Mouse (Mus musculus) monocyte, adult 5-6 weeks (primary cell): ENCODE measurements around the gene Hoxa6. TPM values are rescaled to one million over a fixed set of nuclear protein-coding genes. Genes with fewer than 3 reads are reported as not detected.

Source experiments
- ATAC-seq: fragments of 153-309, 156-312 bp; replicated peaks from 2 replicates; pipeline ENCODE4 v1.8.0; 2017; ENCODE audit warnings: mild to moderate bottlenecking; ENCODE audit not compliant: low TSS enrichment, insufficient number of reproducible peaks, severe bottlenecking, poor library complexity, low FRiP score
- total RNA-seq: library from RNA; stranded (forward); fragments of 200-1000, 200-491, 200-594 nt; gene quantifications from 3 replicates; pipeline ENCODE4 v1.2.3, GENCODE M21; 2017

Hoxa6 gene
- total RNA-seq, 1 experiment from 2014 or later: not detected

DNA sequence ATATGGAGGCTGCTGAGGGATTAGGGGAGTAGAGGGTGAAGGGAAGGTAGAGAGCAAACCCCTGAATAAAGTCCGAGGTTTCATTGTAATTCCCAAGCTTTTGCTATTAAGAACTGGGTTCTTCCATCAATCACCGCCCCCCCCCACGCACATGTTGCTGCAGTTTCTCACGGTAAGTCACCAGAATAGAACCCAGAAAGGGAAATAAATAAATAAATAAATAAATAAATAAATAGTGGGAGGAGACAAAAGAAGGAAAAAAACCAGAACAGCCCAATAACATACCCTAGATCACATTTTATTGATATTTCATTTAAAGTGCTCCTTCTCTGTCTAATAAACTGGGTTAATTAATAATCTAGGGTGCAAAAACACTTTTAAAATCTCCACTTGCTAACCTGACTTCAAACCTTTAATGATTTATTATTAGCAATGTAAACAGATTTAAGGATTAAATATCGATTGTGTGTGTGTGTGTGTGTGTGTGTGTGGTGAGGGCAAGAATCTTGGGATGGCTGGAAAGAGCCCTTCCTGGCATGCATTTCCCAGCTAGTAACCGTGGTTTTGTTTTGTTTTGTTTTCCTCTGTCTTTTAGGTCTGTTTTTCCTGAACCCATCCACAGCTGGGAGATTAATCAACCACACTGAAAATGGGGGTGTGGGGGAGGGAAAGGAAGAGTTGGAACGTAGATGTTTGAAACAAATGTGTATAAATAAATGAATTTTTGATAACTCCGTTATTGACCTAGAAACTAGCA, 47.0 kb downstream of the Hoxa6 start:
- ATAC-seq: no peak

GRCm38 (mm10) chr6:52160511-52161335, 47.8 kb downstream of the Hoxa6 start:
- no peak for ATAC-seq

- no peak for ATAC-seq
Observed at GRCm38 (mm10) chr6:52159979-52160378, 48.5 kb downstream of the Hoxa6 start.

GRCm38 (mm10) chr6:52159164-52159761, 49.3 kb downstream of the Hoxa6 start:
- ATAC-seq: no peak

DNA sequence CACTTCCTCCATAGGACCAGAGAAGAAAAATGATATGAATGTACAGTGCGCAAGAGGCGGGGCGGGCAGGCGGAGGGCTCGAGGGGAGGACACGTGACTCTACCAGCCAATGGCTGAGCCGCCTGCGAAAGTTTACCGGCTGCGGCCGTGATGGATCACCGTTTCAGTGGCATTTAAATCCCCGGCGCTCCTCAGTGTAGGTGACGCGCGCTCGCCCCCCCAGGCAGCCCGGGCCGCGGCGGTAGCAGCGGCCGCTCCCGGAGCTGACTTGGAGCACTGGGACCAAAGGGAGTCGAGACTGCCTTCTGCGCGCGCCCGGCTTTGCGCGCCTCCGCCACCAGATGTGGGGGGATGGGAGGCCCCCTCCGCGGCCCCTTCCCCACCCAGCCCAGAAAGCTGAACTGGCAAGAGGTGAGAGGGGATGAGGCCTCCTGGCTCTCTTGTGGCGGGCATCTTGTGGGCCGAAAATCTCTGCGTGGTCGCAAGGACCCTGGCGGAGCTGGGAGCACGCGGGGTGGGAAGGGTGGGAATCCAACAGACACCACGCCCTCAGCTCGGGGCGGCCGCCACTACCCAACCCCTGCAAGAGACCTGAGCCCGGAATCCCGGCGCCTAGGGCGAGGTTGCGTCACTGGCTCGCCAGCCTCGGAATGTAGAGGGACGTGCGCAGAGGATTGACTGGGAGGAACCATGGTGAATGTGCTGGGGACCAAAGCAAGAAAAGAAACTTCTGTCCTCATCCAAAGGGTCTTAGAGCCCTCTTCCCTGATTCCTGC, 50.1 kb downstream of the Hoxa6 start, which contains the start of gene Hoxa1:
Gene Hoxa1, minus strand, starts transcription at position 42 of the 776 bp plus-strand sequence.
- peak; percentile 83 for ATAC-seq

DNA sequence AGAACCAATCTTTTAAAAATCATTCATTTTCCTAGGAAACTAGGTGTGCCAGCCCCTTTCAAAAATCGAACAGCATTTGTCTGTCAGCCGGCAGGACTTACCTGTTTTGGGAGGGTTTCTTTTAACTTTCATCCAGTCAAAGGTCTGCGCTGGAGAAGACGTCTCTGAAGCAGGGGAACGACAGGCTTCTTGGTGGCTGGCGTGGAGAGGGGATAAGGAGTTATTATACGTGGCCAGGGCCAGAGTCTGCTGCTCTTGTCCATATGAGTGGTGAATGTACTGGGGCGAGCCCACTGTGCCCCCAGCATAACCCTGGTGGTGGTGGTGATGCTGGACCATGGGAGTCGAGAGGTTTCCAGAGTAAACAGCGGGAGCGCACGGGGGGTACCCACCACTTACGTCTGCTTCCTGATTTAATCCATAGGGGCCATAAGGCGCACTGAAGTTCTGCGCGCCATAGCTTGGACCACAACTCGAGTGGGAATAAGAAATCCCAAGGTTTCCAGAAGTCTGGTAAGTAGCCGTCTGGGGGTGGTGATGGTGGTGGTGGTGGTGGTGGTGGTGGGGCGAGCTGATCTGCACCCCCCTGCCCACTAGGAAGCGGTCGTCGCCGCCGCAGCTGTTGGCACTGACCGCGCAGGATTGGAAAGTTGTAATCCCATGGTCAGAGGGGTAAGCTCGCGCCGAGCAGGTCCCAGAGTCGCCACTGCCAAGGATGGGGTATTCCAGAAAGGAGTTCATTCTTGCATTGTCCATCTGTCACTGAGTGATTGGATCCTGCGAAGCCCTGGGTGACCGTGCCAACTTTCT, 50.9 kb downstream of the Hoxa6 start:
- ATAC-seq: no peak

GRCm38 (mm10) chr6:52156551-52157200, 51.8 kb downstream of the Hoxa6 start:
- ATAC-seq: no peak

Other genes with a start within 250 kb of the Hoxa6 start
- gene Skap2, start 196.2 kb downstream of the Hoxa6 start, total RNA-seq: 216 to 281 TPM (median 262 TPM) in 3 replicates
- not detected in 3 replicates for gene Hoxa1, start 50.4 kb downstream of the Hoxa6 start, total RNA-seq
- gene Hoxa2, start 43.9 kb downstream of the Hoxa6 start, total RNA-seq: not detected in 3 replicates
- gene 5730596B20Rik, start 31.2 kb downstream of the Hoxa6 start, total RNA-seq: not detected in 3 replicates
- gene Hoxa4, start 17.0 kb downstream of the Hoxa6 start, total RNA-seq: not detected in 3 replicates
- gene Hoxa5, start 4.1 kb downstream of the Hoxa6 start, total RNA-seq: 0.39 TPM in 1 of 3 replicates, not detected in the others
- 0.29 TPM in 1 of 3 replicates, not detected in the others for gene Hoxa3, start 4.6 kb upstream of the Hoxa6 start, total RNA-seq
- gene Gm28308, start 4.6 kb upstream of the Hoxa6 start, total RNA-seq: 5.6 TPM in 1 of 3 replicates, not detected in the others
- gene Hoxa7, start 13.1 kb upstream of the Hoxa6 start, total RNA-seq: not detected in 3 replicates
- gene Hoxa9, start 22.4 kb upstream of the Hoxa6 start, total RNA-seq: 0.29 TPM in 1 of 3 replicates, not detected in the others
- 2.5 TPM in 1 of 3 replicates, not detected in the others for gene Hoxa10, start 32.1 kb upstream of the Hoxa6 start, total RNA-seq
- not detected in 3 replicates for gene Hoxa11, start 37.1 kb upstream of the Hoxa6 start, total RNA-seq
- gene Hoxa13, start 52.2 kb upstream of the Hoxa6 start, total RNA-seq: not detected in 3 replicates
- gene Evx1, start 104.8 kb upstream of the Hoxa6 start, total RNA-seq: not detected in 3 replicates